In the genomic region with DNA sequence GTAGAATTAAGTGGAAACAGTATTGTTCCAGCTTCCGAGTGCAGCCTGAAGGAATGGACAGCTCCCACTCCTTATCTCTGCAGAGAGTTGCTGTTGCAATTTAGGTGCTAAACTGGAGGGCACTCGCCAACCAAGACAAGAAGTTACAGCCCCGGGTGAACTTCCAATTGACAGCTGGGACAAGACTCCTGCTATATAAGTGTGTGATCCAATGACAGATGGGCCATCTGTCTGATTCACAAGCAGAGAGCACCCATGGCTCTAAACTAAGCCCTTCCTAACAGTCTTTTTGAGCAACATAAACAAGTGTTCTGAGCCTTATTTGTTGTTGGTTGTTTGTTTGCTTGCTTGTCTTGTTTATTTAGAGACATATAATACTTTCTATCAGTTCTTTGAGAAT, we compare ENCODE assay signal across 30 mouse cellular contexts. TPM values are rescaled to one million over a fixed set of nuclear protein-coding genes. Genes with fewer than 3 reads are reported as not detected.
A peak's percentile ranks its signal among the peaks of the same experiment; 100 is the strongest.
DNase-seq lines count a peak whose midpoint lies in the region; ATAC-seq and TF ChIP-seq lines count a peak whose summit lies in the region.
"Had no signal": no experiment of that assay in that cellular context is flagged by ENCODE, and none has a peak within 500 bp of the region (broad histone marks: within the 10 kb centered on the region; RNA-seq: fewer than 3 reads in every experiment).

No protein-coding gene starts in this region.

- ATAC-seq in forebrain, postnatal 0 days, result peak; percentile 45; the same call in 1 of the 2 replicates
- no peak for ATAC-seq in forebrain, embryonic 12.5 days (ENCODE audit: low FRiP score)
- ATAC-seq: activated CD4-positive, CD25-positive, alpha-beta regulatory T cell, adult 4 months; CD4-positive, CD25-positive, alpha-beta regulatory T cell, adult 4 months; forebrain, embryonic 13.5 days; forebrain, embryonic 15.5 days; Patski had no signal

- H3K27me3 ChIP-seq in forebrain, postnatal 0 days (ENCODE audit: insufficient read depth, low read length), result peaks cover 3% of the 10 kb centered on the region; the same call in 1 of the 2 replicates
- H3K27me3 ChIP-seq in forebrain, embryonic 12.5 days, result peaks cover 50% of the 10 kb centered on the region
- H3K27me3 ChIP-seq: CH12.LX had no signal

- peak; percentile 29 for DNase-seq in forebrain, postnatal 0 days
- DNase-seq in retina, postnatal 1 day, result peak; percentile 24
- DNase-seq in retina, embryonic 14.5 days (ENCODE audit: low spot score), result no peak
- peak; percentile 57 for DNase-seq in brain, embryonic 14.5 days (ENCODE audit: low read depth)
- DNase-seq in frontal cortex, adult 2 months (ENCODE audit: extremely low spot score in 1 of 2, low spot score in 1 of 2), result no peak
- no peak for DNase-seq in kidney, postnatal 4 days
- DNase-seq: adrenal gland, adult 2 months; adrenal gland, postnatal 10 days; adrenal gland, postnatal 25 days; B cell, adult 2 months; cerebellum, adult 11 months; cerebellum, adult 18-20 months; cerebellum, adult 8-10 months; cerebellum, adult 9-11 months; cerebellum, postnatal 14 days; cerebellum, postnatal 36 days; embryo, embryonic 11 days had no signal

- no peak overlapping the region for H3K9ac ChIP-seq in forebrain, postnatal 0 days
- H3K9ac ChIP-seq in forebrain, embryonic 12.5 days, result no peak overlapping the region
- H3K9ac ChIP-seq: embryonic facial prominence, embryonic 13.5 days; embryonic facial prominence, embryonic 15.5 days; forebrain, embryonic 13.5 days; forebrain, embryonic 15.5 days had no signal

- TF ChIP-seq CTCF in forebrain, postnatal 0 days (IDR thresholded peaks at IDR 0.05; ENCODE audit: low read depth), result no peak
- no peak for TF ChIP-seq CTCF in brain, embryonic 14.5 days (IDR thresholded peaks at IDR 0.05; ENCODE audit: borderline replicate concordance, extremely low read depth, insufficient read depth, insufficient read length)

- no peak overlapping the region for H3K27ac ChIP-seq in forebrain, postnatal 0 days (ENCODE audit: low read depth, low read length)
- no peak overlapping the region for H3K27ac ChIP-seq in forebrain, embryonic 12.5 days
- H3K27ac ChIP-seq: embryonic facial prominence, embryonic 13.5 days; embryonic facial prominence, embryonic 15.5 days; forebrain, embryonic 10.5 days; forebrain, embryonic 13.5 days; forebrain, embryonic 15.5 days had no signal

- 44% methylated on average over 3 of the region's 3 CpGs for WGBS in forebrain, postnatal 0 days
- WGBS in forebrain, embryonic 12.5 days, result 63% methylated on average over 3 of the region's 3 CpGs

- H3K4me1 ChIP-seq in forebrain, postnatal 0 days (ENCODE audit: insufficient read depth), result no peaks in the 10 kb centered on the region
- peaks cover 25% of the 10 kb centered on the region for H3K4me1 ChIP-seq in forebrain, embryonic 12.5 days

- no peaks in the 10 kb centered on the region for H3K9me3 ChIP-seq in forebrain, postnatal 0 days (ENCODE audit: low read length)
- no peaks in the 10 kb centered on the region for H3K9me3 ChIP-seq in forebrain, embryonic 12.5 days
- H3K9me3 ChIP-seq: embryonic facial prominence, embryonic 13.5 days; embryonic facial prominence, embryonic 15.5 days; forebrain, embryonic 10.5 days; forebrain, embryonic 13.5 days; forebrain, embryonic 15.5 days; G1E had no signal

- H3K4me2 ChIP-seq in forebrain, postnatal 0 days (ENCODE audit: low read depth), result no peak overlapping the region
- H3K4me2 ChIP-seq in forebrain, embryonic 12.5 days, result no peak overlapping the region
- H3K4me2 ChIP-seq: embryonic facial prominence, embryonic 13.5 days; embryonic facial prominence, embryonic 15.5 days; forebrain, embryonic 13.5 days; forebrain, embryonic 15.5 days had no signal

- no peak overlapping the region for H3K4me3 ChIP-seq in forebrain, postnatal 0 days (ENCODE audit: low read depth, low read length)
- no peak overlapping the region for H3K4me3 ChIP-seq in forebrain, embryonic 12.5 days (replicated peaks)
- H3K4me3 ChIP-seq: embryonic facial prominence, embryonic 13.5 days; embryonic facial prominence, embryonic 15.5 days; erythroblast, embryonic 14.5 days; forebrain, embryonic 10.5 days; forebrain, embryonic 13.5 days; forebrain, embryonic 15.5 days had no signal

- TF ChIP-seq POLR2A in brain, embryonic 14.5 days (IDR thresholded peaks at IDR 0.05; ENCODE audit: borderline replicate concordance, extremely low read depth, insufficient read depth, insufficient read length, poor library complexity, severe bottlenecking), result no peak

- no peaks in the 10 kb centered on the region for H3K36me3 ChIP-seq in forebrain, postnatal 0 days (ENCODE audit: insufficient read depth)
- no peaks in the 10 kb centered on the region for H3K36me3 ChIP-seq in forebrain, embryonic 12.5 days (replicated peaks)
- H3K36me3 ChIP-seq: embryonic facial prominence, embryonic 13.5 days; embryonic facial prominence, embryonic 15.5 days; forebrain, embryonic 10.5 days; forebrain, embryonic 15.5 days; G1E had no signal

RNA-seq across cellular contexts. Expression of a gene that starts 11.3 kb away (rescaled TPM):
- total RNA-seq in forebrain, postnatal 0 days (2014; rRNA removed), result 4.9 and 7.0 TPM in 2 replicates
- polyA plus RNA-seq in forebrain, postnatal 0 days (2015; fragmentation: Nextera tagmentation; extraction: Ambion mirVana), result 1.8 and 3.7 TPM in 2 replicates
- 0.22 and 0.26 TPM in 2 replicates for polyA plus RNA-seq in forebrain, embryonic 12.5 days (2016; fragmentation: Nextera tagmentation; extraction: Ambion mirVana)
- polyA plus RNA-seq in brain, embryonic 14.5 days (2012; rRNA removed), result 1.8 and 3.4 TPM in 2 replicates
- polyA plus RNA-seq in frontal cortex, adult 2 months (2012; rRNA removed), result 5.4 TPM in 2 replicates
- total RNA-seq: common myeloid progenitor, adult 5-6 weeks had no signal
- polyA plus RNA-seq: erythroblast, embryonic 14.5 days; G1E had no signal

Comparison
In these comparisons a context has a peak if more than half of its experiments do, and no peak if none do; other contexts are left out.
1. DNase-seq: peak in forebrain, postnatal 0 days (single experiment), retina, postnatal 1 day (single experiment) and brain, embryonic 14.5 days (single experiment); none in retina, embryonic 14.5 days (single experiment), frontal cortex, adult 2 months (0 of 2) and kidney, postnatal 4 days (0 of 2).